1 mouse cellular context compared by ENCODE assay signal in genomic region chr6:48698066-48698856, GRCm38 (mm10).
TF ChIP-seq lines count a peak whose summit lies in the region.

No protein-coding gene starts in this region.

TF ChIP-seq in CH12.LX, 34 proteins besides CTCF, POLR2A, EP300 and RAD21:
- TF ChIP-seq CHD1 (IDR thresholded peaks at IDR 0.05; ENCODE audit: low read depth, low read length): 0 out of 2 replicates have a peak, but pooled peaks have one; percentile 47
- TF ChIP-seq ETS1 (conservative IDR thresholded peaks at IDR 0.05; ENCODE audit: low read depth, low read length): no peak; the same call in 1 of the 2 replicates
- TF ChIP-seq KAT2A (IDR thresholded peaks at IDR 0.05; ENCODE audit: insufficient replicate concordance, low read length): no peak
- TF ChIP-seq TCF12 (IDR thresholded peaks at IDR 0.05; ENCODE audit: low read depth, low read length): peak; percentile 49
- TF ChIP-seq TBP (conservative IDR thresholded peaks at IDR 0.05; ENCODE audit: low read depth, low read length): peak; percentile 69
- no peak for TF ChIP-seq SIN3A (IDR thresholded peaks at IDR 0.05; ENCODE audit: low read length)
- no peak for TF ChIP-seq POLR2AphosphoS2 (IDR thresholded peaks at IDR 0.05; ENCODE audit: low read depth, low read length)
- TF ChIP-seq BHLHE40 (IDR thresholded peaks at IDR 0.05; ENCODE audit: low read depth, low read length): peak; percentile 63; the same call in 1 of the 2 replicates
- TF ChIP-seq MYC (IDR thresholded peaks at IDR 0.05; ENCODE audit: low read depth, low read length): 0 out of 2 replicates have a peak, but pooled peaks have one; percentile 40
- TF ChIP-seq USF1 (IDR thresholded peaks at IDR 0.05; ENCODE audit: low read depth, low read length): peak; percentile 56
- peak; percentile 45 for TF ChIP-seq MAX (IDR thresholded peaks at IDR 0.05; ENCODE audit: low read length)
- TF ChIP-seq USF2 (conservative IDR thresholded peaks at IDR 0.05; ENCODE audit: low read depth, low read length): peak; percentile 41; the same call in 1 of the 2 replicates
- 0 out of 2 replicates have a peak, but pooled peaks have one; percentile 6 for TF ChIP-seq ELF1 (IDR thresholded peaks at IDR 0.05; ENCODE audit: low read depth, low read length)
